In genomic region chr1:89509763-89510340, GRCm38 (mm10) we compare ENCODE assay signal across 13 mouse cellular contexts. TPM values are rescaled to one million over a fixed set of nuclear protein-coding genes. Genes with fewer than 3 reads are reported as not detected.
DNase-seq lines count a peak whose midpoint lies in the region; ATAC-seq and TF ChIP-seq lines count a peak whose summit lies in the region.
"Had no signal": no experiment of that assay in that cellular context is flagged by ENCODE, and none has a peak within 500 bp of the region (broad histone marks: within the 10 kb centered on the region; RNA-seq: fewer than 3 reads in every experiment).

No protein-coding gene starts in this region.

- H3K36me3 ChIP-seq in heart, embryonic 11.5 days (ENCODE audit: control insufficient read depth, insufficient read depth, low read length), result no peaks in the 10 kb centered on the region
- H3K36me3 ChIP-seq in stomach, embryonic 15.5 days, result no peaks in the 10 kb centered on the region
- no peaks in the 10 kb centered on the region for H3K36me3 ChIP-seq in stomach, postnatal 0 days (ENCODE audit: control insufficient read depth, insufficient read depth, low read length)
- no peaks in the 10 kb centered on the region for H3K36me3 ChIP-seq in limb, embryonic 15.5 days

- no peaks in the 10 kb centered on the region for H3K27me3 ChIP-seq in heart, embryonic 11.5 days (ENCODE audit: control insufficient read depth, insufficient read depth, low read length)
- no peaks in the 10 kb centered on the region for H3K27me3 ChIP-seq in stomach, embryonic 15.5 days (replicated peaks)
- no peaks in the 10 kb centered on the region for H3K27me3 ChIP-seq in stomach, postnatal 0 days (ENCODE audit: control insufficient read depth, insufficient read depth, low read length)
- H3K27me3 ChIP-seq in limb, embryonic 15.5 days, result no peaks in the 10 kb centered on the region

- TF ChIP-seq EP300 in stomach, postnatal 0 days (optimal IDR thresholded peaks at IDR 0.05), result no peak

- H3K4me3 ChIP-seq in heart, embryonic 11.5 days (ENCODE audit: low read depth, low read length), result no peak overlapping the region
- H3K4me3 ChIP-seq in stomach, embryonic 15.5 days (replicated peaks), result no peak overlapping the region
- no peak overlapping the region for H3K4me3 ChIP-seq in stomach, postnatal 0 days (ENCODE audit: low read depth, low read length)
- H3K4me3 ChIP-seq in limb, embryonic 15.5 days, result no peak overlapping the region

- peak overlapping the region; percentile 29; the same call in 1 of the 2 replicates for H3K27ac ChIP-seq in heart, embryonic 11.5 days (ENCODE audit: low read depth, low read length)
- H3K27ac ChIP-seq in stomach, embryonic 15.5 days, result peak overlapping the region; percentile 9; the same call in 1 of the 2 replicates
- H3K27ac ChIP-seq in stomach, postnatal 0 days (replicated peaks), result no peak overlapping the region
- H3K27ac ChIP-seq in limb, embryonic 15.5 days, result no peak overlapping the region

- no peak; the same call in 1 of the 2 replicates for ATAC-seq in heart, embryonic 11.5 days (replicated peaks; ENCODE audit: insufficient number of reproducible peaks, low FRiP score, low TSS enrichment)
- no peak for ATAC-seq in stomach, embryonic 15.5 days (ENCODE audit: insufficient read depth, low FRiP score, low read depth)
- ATAC-seq in stomach, postnatal 0 days (ENCODE audit: low FRiP score, low TSS enrichment), result no peak; the same call in 1 of the 2 replicates
- peak; percentile 69; the same call in 1 of the 2 replicates for ATAC-seq in limb, embryonic 15.5 days (ENCODE audit: insufficient number of reproducible peaks, low FRiP score, low TSS enrichment, low read depth)

- TF ChIP-seq CTCF in stomach, postnatal 0 days (IDR thresholded peaks at IDR 0.05; ENCODE audit: low read depth), result no peak

- H3K4me2 ChIP-seq in heart, embryonic 11.5 days, result no peak overlapping the region
- H3K4me2 ChIP-seq in stomach, embryonic 15.5 days, result no peak overlapping the region
- no peak overlapping the region for H3K4me2 ChIP-seq in stomach, postnatal 0 days (replicated peaks; ENCODE audit: low read depth)
- no peak overlapping the region for H3K4me2 ChIP-seq in limb, embryonic 15.5 days

- no peak for DNase-seq in heart, adult 11 months
- DNase-seq in stomach, postnatal 0 days (ENCODE audit: low spot score), result no peak
- DNase-seq in urinary bladder, postnatal 14 days (ENCODE audit: low spot score), result no peak
- no peak for DNase-seq in spleen, adult 12 weeks (ENCODE audit: low spot score)
- no peak for DNase-seq in embryo, embryonic 10 days (ENCODE audit: low spot score)
- DNase-seq: adrenal gland, adult 2 months; B cell, adult 2 months; heart, postnatal 36 days; kidney, postnatal 14 days; lung, adult 18-20 months had no signal

- H3K9ac ChIP-seq in heart, embryonic 11.5 days (ENCODE audit: low read depth, low read length), result no peak overlapping the region
- H3K9ac ChIP-seq in stomach, embryonic 15.5 days, result no peak overlapping the region
- no peak overlapping the region for H3K9ac ChIP-seq in stomach, postnatal 0 days (ENCODE audit: low read length)
- H3K9ac ChIP-seq in limb, embryonic 15.5 days, result no peak overlapping the region

- peaks cover 10% of the 10 kb centered on the region for H3K4me1 ChIP-seq in heart, embryonic 11.5 days (ENCODE audit: control insufficient read depth, insufficient read depth, low read length)
- peaks cover 8% of the 10 kb centered on the region; the same call in 1 of the 2 replicates for H3K4me1 ChIP-seq in stomach, embryonic 15.5 days
- peaks cover 7% of the 10 kb centered on the region; the same call in 1 of the 2 replicates for H3K4me1 ChIP-seq in stomach, postnatal 0 days (replicated peaks; ENCODE audit: control insufficient read depth, insufficient read depth)
- peaks cover 30% of the 10 kb centered on the region for H3K4me1 ChIP-seq in limb, embryonic 15.5 days

- no peaks in the 10 kb centered on the region for H3K9me3 ChIP-seq in heart, embryonic 11.5 days (replicated peaks; ENCODE audit: control insufficient read depth, low read length)
- no peaks in the 10 kb centered on the region for H3K9me3 ChIP-seq in stomach, embryonic 15.5 days
- H3K9me3 ChIP-seq in stomach, postnatal 0 days (ENCODE audit: control insufficient read depth, low read length), result no peaks in the 10 kb centered on the region
- no peaks in the 10 kb centered on the region for H3K9me3 ChIP-seq in limb, embryonic 15.5 days

- WGBS in heart, embryonic 11.5 days (ENCODE audit: insufficient replicate concordance), result 31% methylated on average over 8 of the region's 8 CpGs
- 53% methylated on average over 8 of the region's 8 CpGs for WGBS in stomach, embryonic 15.5 days
- WGBS in stomach, postnatal 0 days, result 47% methylated on average over 8 of the region's 8 CpGs
- 41% methylated on average over 8 of the region's 8 CpGs for WGBS in limb, embryonic 15.5 days

RNA-seq across cellular contexts. Expression of gene Agap1, which starts 55.2 kb away (rescaled TPM):
- 9.1 and 10.8 TPM in 2 replicates for polyA plus RNA-seq in heart, embryonic 11.5 days (2014; fragmentation: Nextera tagmentation; extraction: Ambion mirVana)
- polyA plus RNA-seq in stomach, embryonic 15.5 days (2015; fragmentation: Nextera tagmentation; extraction: Ambion mirVana), result 9.3 and 10.6 TPM in 2 replicates
- polyA plus RNA-seq in stomach, postnatal 0 days (2015; fragmentation: Nextera tagmentation; extraction: Ambion mirVana), result 4.2 TPM in 2 replicates
- 7.9 and 10.7 TPM in 2 replicates for polyA plus RNA-seq in limb, embryonic 15.5 days (2015; fragmentation: Nextera tagmentation; extraction: Ambion mirVana)

Comparison
In these comparisons a context has a peak if more than half of its experiments do, and no peak if none do; other contexts are left out.
1. H3K27ac ChIP-seq: peak in heart, embryonic 11.5 days (single experiment) and stomach, embryonic 15.5 days (single experiment); none in stomach, postnatal 0 days (single experiment) and limb, embryonic 15.5 days (single experiment).